Mouse (Mus musculus) CD4-positive, CD25-positive, alpha-beta regulatory T cell (primary cell): ENCODE results near the gene Nxpe3. TPM values are rescaled to one million over a fixed set of nuclear protein-coding genes. Genes with fewer than 3 reads are reported as not detected.

Source experiments
- polyA plus RNA-seq: library from polyadenylated mRNA; unstranded; fragments of 100-300 nt; shearing (Covaris generic); gene quantifications from one replicate; pipeline ENCODE4 v1.2.1, GENCODE M21; 2017

The Nxpe3 gene
- polyA plus RNA-seq = 31.1 TPM

DNA sequence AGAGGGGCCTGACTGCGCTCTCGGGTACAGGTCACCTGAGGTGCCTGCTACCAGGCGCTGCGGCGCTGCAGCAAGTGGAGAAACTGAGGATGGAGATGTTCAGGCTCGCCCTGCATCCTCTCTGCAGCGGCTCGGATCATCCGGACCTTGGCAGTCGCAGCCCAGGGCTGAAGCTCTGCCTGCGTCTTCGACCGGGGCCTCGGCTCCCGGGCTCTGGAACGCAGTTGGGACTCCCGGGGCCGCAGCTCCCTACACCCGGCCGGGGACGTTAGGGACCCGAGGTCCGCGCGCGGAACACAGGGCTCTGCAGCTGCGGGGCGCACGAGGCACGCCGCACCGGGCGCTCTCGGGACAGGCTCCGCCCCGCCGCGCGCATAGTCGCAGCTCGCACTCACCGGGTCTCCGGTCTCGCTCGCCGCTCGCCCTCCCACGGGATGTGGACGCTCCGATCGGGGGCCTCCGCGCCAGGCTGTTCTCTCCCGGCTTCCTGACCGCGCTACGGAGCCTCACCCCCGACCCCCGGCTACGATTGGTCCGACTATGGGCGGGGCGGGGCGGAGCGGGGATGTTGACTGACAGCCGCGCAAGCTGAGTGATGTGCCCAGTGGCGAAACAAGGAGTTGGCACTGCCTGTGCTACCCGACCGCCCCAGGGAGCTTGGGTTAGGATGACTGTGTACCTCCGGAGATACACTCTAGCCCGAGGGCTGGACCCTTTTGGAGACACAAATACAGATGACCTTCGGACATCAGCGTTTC lies at the start of gene Nxpe3:
Gene Nxpe3, minus strand, starts transcription at position 393 of the 758 bp plus-strand sequence.

DNA sequence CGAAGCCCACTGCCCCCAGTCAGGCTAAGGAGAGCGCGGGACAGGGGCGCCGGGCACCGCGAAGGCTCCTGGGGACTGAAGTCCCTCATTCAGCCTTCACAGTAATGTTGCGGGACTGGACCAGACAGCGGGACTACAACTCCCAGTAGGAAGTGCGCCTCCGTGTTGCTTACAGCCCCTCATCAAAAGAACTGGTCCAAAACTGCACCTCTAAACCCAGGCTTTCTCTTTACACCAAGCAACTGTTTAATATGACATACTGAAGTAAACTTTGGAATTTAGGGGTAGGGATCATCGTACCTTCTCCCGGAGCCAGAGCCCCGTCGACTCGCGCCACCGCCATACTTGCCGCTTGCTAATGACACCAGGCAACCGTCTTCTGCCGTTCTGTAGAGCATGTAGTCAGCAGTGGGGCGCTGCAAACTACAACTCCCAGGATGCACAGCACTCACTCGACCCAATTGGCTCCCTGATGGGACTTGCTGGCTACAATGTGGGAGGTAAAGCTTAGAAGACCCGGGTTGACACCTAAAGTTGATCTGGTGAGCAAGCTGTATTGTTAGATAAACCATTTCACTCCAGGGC lies 39.5 kb upstream of the Nxpe3 start, which contains the start of gene Cep97:
Gene Cep97, minus strand, starts transcription at position 403 of the 585 bp plus-strand sequence.

DNA sequence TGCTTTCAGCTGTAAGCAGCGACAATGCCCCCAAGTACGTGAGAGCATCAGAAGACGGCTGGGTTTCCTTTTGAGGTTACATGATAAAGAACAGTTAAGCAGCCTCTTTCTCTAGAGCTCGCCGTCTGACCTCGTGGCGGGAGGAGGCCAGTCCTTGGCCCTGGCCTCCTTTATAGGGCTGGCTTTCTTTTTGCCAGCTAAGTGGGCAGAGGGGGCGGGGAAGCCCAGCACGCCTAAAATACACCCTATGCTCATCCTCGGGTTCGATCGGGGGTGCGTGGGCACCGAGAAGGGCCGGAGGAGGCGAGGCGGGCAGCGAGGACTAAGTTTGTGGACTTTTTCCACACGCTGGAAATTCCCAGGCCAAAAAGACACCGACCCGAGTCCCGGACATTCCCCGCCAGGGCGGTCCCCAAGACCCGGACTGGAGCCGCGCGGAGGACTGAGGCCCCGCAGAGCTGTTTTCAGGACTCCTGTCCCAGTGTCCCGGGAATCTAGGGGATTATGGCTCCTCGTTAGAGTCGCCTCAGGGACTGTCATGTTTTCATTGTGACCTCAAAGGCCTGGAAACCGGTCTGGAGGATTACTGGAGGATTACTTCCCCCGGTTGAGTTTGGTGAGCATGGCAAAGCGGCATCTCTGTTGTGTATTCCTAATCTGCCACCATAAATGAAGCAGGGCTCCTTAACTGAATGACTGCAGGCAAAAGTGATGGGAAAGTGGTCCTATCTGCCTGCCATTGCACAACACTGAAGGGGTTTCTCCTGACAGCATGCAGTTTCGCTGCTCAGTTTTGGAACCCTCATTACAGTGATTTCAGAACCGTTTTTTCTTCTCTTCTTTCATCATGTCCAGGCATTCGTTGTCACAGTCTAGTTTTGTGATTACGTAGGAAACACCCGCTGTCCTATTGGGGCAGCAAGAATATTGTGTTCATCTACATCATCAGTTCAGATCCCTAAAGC lies 56.3 kb downstream of the Nxpe3 start, which contains the start of gene Nfkbiz:
Gene Nfkbiz, minus strand, starts transcription at position 390 of the 965 bp plus-strand sequence.

Other genes with a start within 250 kb of the Nxpe3 start
- gene Nfkbiz, start 56.4 kb downstream of the Nxpe3 start, polyA plus RNA-seq = 81.6 TPM
- gene Cep97, start 39.6 kb upstream of the Nxpe3 start, polyA plus RNA-seq = 35.4 TPM
- 617 TPM for gene Rpl24, start 71.0 kb upstream of the Nxpe3 start, polyA plus RNA-seq
- gene Zbtb11, start 78.6 kb upstream of the Nxpe3 start, polyA plus RNA-seq = 36.3 TPM
- gene Pcnp, start 134.5 kb upstream of the Nxpe3 start, polyA plus RNA-seq = 109 TPM
- 34.3 TPM for gene Trmt10c, start 142.5 kb upstream of the Nxpe3 start, polyA plus RNA-seq
- 56.5 TPM for gene Senp7, start 153.1 kb upstream of the Nxpe3 start, polyA plus RNA-seq